Mouse (Mus musculus): Measurements from ENCODE around the gene Birc5.

GRCm38 (mm10) chr11:117902282-117902681 lies 53.2 kb downstream of the Birc5 start:
- TF ChIP-seq CTCF (IDR thresholded peaks at IDR 0.05; ENCODE audit: low read depth, low read length) (no peak), POLR2A (IDR thresholded peaks at IDR 0.05; ENCODE audit: borderline replicate concordance, low read depth, low read length) (no peak)
